ENCODE assay signal across 16 mouse cellular contexts in the genomic region with DNA sequence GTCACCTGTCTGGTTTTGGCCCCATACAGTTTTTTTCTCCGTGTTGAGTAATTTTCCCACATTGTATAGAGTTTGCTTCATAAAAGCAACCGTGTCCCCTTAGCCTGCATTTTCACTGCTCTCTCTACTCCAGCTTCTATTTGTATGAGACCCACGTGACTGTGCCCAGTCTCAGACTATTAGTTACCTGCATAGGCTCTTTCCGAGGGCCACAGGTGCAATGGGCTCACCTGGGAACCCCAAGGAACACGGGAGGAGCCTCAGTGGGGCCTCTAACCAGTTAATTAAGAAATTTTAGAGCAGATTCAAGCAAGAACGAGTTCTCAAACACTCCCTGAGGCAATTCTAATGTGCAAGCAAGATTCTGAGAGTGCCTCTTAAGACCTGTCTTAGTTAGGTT.
"Had no signal": no experiment of that assay in that cellular context is flagged by ENCODE, and none has a peak within 500 bp of the region (broad histone marks: within the 10 kb centered on the region; RNA-seq: fewer than 3 reads in every experiment).

No protein-coding gene starts in this region.

- H3K27me3 ChIP-seq: neural tube, embryonic 13.5 days; neural tube, embryonic 15.5 days; stomach, embryonic 15.5 days had no signal

- H3K9ac ChIP-seq: neural tube, embryonic 13.5 days; neural tube, embryonic 15.5 days; stomach, embryonic 15.5 days had no signal

- H3K4me3 ChIP-seq: neural tube, embryonic 13.5 days; neural tube, embryonic 15.5 days; stomach, embryonic 15.5 days had no signal

- DNase-seq: retina, postnatal 1 day; right cerebral cortex, adult 18-20 months; right cerebral cortex, postnatal 14 days; right cerebral cortex, postnatal 25 days; right cerebral cortex, postnatal 4 days; spleen, adult 18-20 months; thymus, adult 18-20 months; thymus, adult 2 months; thymus, postnatal 14 days; thymus, postnatal 25 days; thymus, postnatal 36 days; thymus, postnatal 4 days had no signal

- H3K4me1 ChIP-seq: neural tube, embryonic 15.5 days; stomach, embryonic 15.5 days had no signal

- H3K36me3 ChIP-seq: neural tube, embryonic 13.5 days; neural tube, embryonic 15.5 days; stomach, embryonic 15.5 days had no signal

- H3K9me3 ChIP-seq: neural tube, embryonic 13.5 days; neural tube, embryonic 15.5 days; stomach, embryonic 15.5 days had no signal

- H3K27ac ChIP-seq: neural tube, embryonic 13.5 days; neural tube, embryonic 15.5 days; stomach, embryonic 15.5 days; stomach, postnatal 0 days had no signal

- H3K4me2 ChIP-seq: neural tube, embryonic 13.5 days; neural tube, embryonic 15.5 days; stomach, embryonic 15.5 days had no signal
